Mouse (Mus musculus) cerebellum, adult 18-20 months (tissue): ENCODE results near the gene Gpr4.
A peak's percentile ranks its signal among the peaks of the same experiment; 100 is the strongest.

Experiments used
- DNase-seq, 2 experiments: peaks; one replicate each; pipeline ENCODE4 v3.0.0; 2021

The Gpr4 gene

DNA sequence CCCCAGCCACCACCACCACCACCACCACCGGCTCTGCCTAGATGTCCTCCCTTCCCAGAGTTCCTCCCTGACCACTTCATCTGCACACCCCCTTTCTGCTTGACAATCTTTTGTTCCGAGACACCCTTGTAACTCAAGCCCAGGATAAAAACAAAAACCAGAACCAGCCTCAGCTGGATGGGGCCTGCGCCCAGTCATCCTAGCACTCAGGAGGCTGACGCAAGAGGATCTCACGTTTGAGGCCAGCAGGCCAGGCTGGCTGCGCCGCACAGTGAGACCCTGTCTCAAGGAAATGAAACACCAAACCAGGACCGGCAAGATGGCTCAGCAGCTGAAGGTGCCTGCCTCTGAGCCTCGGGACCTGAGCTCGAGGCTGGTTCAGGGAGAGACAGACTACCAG lies 54.7 kb downstream of the Gpr4 start:
- DNase-seq = no peak

DNA sequence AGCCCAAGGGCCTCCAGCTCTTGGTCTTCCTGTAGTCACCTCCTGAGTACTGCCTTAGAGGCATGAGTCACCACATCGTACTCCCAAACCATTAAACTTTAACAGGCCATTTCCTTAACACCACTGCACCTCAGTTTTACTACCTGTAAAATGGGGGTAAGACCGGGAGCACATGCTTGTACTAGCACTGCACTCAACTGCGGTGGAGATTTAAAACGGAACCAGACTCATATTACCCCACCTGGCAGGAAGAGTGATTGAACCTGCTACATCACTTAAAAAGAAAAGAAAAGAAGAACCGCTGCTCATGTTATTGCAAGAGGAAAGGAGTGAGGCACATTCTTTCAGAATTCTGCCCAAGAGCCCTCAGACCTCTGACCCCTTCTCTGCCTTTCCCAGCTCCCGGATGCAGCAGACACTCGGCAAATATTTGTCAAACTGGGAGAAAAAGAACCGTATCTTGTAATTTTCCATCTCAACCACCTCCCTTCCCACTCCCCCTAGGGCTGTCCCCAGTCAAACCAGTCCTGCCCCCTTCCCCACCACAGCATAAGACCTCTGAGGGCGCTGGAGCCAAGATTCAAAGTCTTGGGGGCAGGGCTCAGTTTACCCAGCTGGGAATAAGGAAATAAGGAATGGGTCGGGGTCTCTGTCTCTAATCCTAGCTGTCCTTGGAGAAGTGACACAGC lies 56.8 kb downstream of the Gpr4 start:
- DNase-seq = no peak

GRCm38 (mm10) chr7:19269721-19270441 lies 57.5 kb downstream of the Gpr4 start:
- no peak for DNase-seq

GRCm38 (mm10) chr7:19270509-19271237 lies 58.3 kb downstream of the Gpr4 start:
- DNase-seq = no peak

GRCm38 (mm10) chr7:19271238-19272172 lies 59.2 kb downstream of the Gpr4 start, which contains the start of gene Vasp:
Gene Vasp (minus strand): TSS chr7:19271817.
- peak; percentile 87 to 90 for DNase-seq

DNA sequence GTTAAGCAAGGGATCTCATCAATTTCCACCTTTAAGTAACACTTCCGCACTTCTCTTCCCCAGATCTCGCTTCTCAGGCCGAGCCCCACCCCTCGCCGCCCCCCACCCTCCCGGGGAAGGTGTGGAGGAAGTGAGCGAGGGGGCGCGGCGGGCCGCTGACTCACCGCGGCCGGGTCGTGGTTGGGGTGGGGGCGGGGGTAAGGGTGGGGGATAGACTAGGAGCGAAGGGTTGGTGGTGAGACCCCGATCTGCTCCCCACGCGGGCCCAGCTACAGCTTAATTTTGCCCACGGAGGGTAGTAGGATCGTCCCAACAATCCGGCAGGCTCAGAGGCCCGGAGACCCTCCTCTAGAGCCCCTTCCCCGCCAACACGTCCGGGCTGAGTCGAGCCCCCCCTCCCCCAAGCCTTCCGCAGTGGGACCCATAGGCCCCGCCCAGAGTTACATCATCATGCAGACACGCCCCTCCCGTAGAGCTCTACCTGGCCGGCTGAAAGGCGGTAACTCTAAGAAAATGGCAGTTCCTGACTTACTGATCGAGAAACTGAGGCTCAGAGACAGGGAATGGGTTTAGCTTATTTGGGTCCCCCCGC lies 59.9 kb downstream of the Gpr4 start:
- DNase-seq = peak; percentile 75 to 82
